Mouse (Mus musculus) urinary bladder, postnatal 0 days (tissue): ENCODE measurements around the gene Gch1. TPM values are rescaled to one million over a fixed set of nuclear protein-coding genes. Genes with fewer than 3 reads are reported as not detected.

ENCODE experiments used
- polyA plus RNA-seq: library from polyadenylated mRNA; unstranded; fragments of >200 nt; fragmentation: Nextera tagmentation; extraction: Ambion mirVana; gene quantifications from 2 replicates; pipeline ENCODE4 v1.2.1, GENCODE M21; 2015

Gch1 gene
- polyA plus RNA-seq: 4.7 and 5.4 TPM in 2 replicates

GRCm38 (mm10) chr14:47188848-47189634, at the start of gene Gch1:
TSS of gene Gch1 (minus strand) at chr14:47189413.

Other genes with a start within 250 kb of the Gch1 start
- 6.5 and 8.0 TPM in 2 replicates for gene Wdhd1, start 87.4 kb upstream of the Gch1 start, polyA plus RNA-seq
- 1.5 and 2.1 TPM in 2 replicates for gene Socs4, start 87.5 kb upstream of the Gch1 start, polyA plus RNA-seq
- 26.6 and 33.0 TPM in 2 replicates for gene Mapk1ip1l, start 108.9 kb upstream of the Gch1 start, polyA plus RNA-seq
- gene Lgals3, start 178.3 kb upstream of the Gch1 start, polyA plus RNA-seq: 390 and 459 TPM in 2 replicates
- gene Dlgap5, start 229.0 kb upstream of the Gch1 start, polyA plus RNA-seq: 5.7 and 13.2 TPM in 2 replicates